Mouse (Mus musculus) limb, embryonic 13.5 days (tissue): ENCODE measurements around the gene Clstn1. TPM values are rescaled to one million over a fixed set of nuclear protein-coding genes. Genes with fewer than 3 reads are reported as not detected.

Source experiments
- ATAC-seq: fragments of 200-750 bp; cut with Nextera tagmentation; 2 replicates; pipeline ENCODE4 v1.8.0; 2017; ENCODE audit warnings: low read depth, moderate number of reproducible peaks, moderate TSS enrichment; ENCODE audit not compliant: low FRiP score
- H3K27ac ChIP-seq: fragments of 300-500 bp; sonication (generic); 2 replicates; pipeline ENCODE4 v1.5.1; 2015; ENCODE audit warnings: inconsistent platforms, mild to moderate bottlenecking, moderate library complexity
- H3K27me3 ChIP-seq: fragments of 300-500 bp; sonication (generic); 2 replicates; pipeline ENCODE4 v1.6.1; 2015; ENCODE audit warnings: mild to moderate bottlenecking, inconsistent platforms
- H3K36me3 ChIP-seq: fragments of 300-500 bp; sonication (generic); 2 replicates; pipeline ENCODE4 v1.6.1; 2015; ENCODE audit warnings: inconsistent platforms, mild to moderate bottlenecking, moderate library complexity
- H3K4me1 ChIP-seq: fragments of 300-500 bp; sonication (generic); 2 replicates; pipeline ENCODE4 v1.6.1; 2015; ENCODE audit warnings: inconsistent platforms
- H3K4me2 ChIP-seq: fragments of 300-500 bp; sonication (generic); replicated peaks from 2 replicates; pipeline ENCODE4 v1.6.1; 2015; ENCODE audit warnings: inconsistent platforms, mild to moderate bottlenecking, moderate library complexity
- H3K4me3 ChIP-seq: fragments of 300-500 bp; sonication (generic); 2 replicates; pipeline ENCODE4 v1.5.1; 2015; ENCODE audit warnings: moderate library complexity, mild to moderate bottlenecking, inconsistent platforms
- H3K9ac ChIP-seq: fragments of 300-500 bp; sonication (generic); 2 replicates; pipeline ENCODE4 v1.6.1; 2015; ENCODE audit warnings: mild to moderate bottlenecking, inconsistent platforms
- H3K9me3 ChIP-seq: fragments of 300-500 bp; sonication (generic); 2 replicates; pipeline ENCODE4 v1.6.1; 2016; ENCODE audit warnings: inconsistent platforms
- WGBS: fragments of 180-500 bp; shearing (Covaris S2); methylation state at CpG from one replicate; pipeline ENCODE4 v1.1.7; 2015; 5-methylcytosine and 5-hydroxymethylcytosine counted together
- microRNA-seq: library from miRNA; unstranded; fragments of <30 nt; microRNA quantifications from one replicate; pipeline ENCODE4, GENCODE M21; 2016
- polyA plus RNA-seq: library from polyadenylated mRNA; unstranded; fragments of >200 nt; fragmentation: Nextera tagmentation; extraction: Ambion mirVana; gene quantifications from 2 replicates; pipeline ENCODE4 v1.2.1, GENCODE M21; 2015

Clstn1 gene
- polyA plus RNA-seq, 1 experiment from 2014 or later: 45.2 TPM

DNA sequence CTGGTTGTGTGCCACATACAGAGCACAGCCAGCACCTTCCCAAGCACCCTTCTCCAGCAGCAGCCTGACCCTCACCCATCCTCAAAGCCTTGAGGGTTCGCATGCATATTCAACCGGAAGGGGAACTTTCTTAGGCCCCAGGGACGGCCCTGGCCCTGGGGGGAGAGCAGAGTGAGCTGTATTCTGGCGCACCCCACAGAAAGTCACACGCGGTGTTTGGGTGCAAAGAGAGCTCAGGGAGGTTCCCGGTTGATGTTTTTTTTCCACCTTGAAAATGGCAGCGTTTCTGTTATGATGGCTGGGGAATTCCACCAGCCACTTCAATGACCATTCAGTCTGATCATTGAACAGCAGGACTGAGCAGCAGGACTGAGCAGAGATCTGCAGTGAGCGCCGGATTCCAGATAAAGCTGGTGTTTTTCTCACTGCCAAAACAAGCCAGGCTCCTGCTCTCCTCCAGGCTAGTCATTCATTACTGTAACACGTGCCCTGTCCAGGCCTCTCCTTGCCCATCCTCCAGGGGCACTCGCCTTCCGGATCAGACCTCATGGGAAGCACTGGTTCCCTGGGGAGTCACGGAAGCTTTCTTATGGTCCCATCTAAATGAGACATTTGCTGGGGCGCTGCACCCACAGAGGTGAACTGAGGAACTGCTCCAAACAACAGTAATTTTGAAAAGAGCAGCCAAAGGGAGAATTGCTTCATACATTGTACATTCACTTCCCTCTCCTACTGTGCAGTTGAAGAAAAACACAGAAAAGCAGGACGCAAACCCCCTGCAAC is 110.1 kb downstream of the Clstn1 start:
- peaks cover 36% of the 10 kb centered on the region for H3K27me3 ChIP-seq
- 0 out of 2 replicates have a peak overlapping the region, but pooled peaks have one; percentile 13 for H3K9ac ChIP-seq
- no peak overlapping the region; the same call in 1 of the 2 replicates for H3K4me2 ChIP-seq

GRCm38 (mm10) chr4:149697506-149698196 is 111.4 kb downstream of the Clstn1 start:
- 23% methylated on average over 15 of the region's 15 CpGs for WGBS
- Histone ChIP-seq H3K36me3 (no peaks in the 10 kb centered on the region), H3K9me3 (no peaks in the 10 kb centered on the region), H3K27ac (no peak overlapping the region), H3K4me3 (peak overlapping the region; percentile 50), H3K9ac (peak overlapping the region; percentile 69), H3K4me2 (peak overlapping the region; percentile 80), H3K4me1 (peaks cover 24% of the 10 kb centered on the region), H3K27me3 (peaks cover 36% of the 10 kb centered on the region)
- ATAC-seq: no peak

More for the DNA sequence above, 110.1 kb downstream of the Clstn1 start:
- Histone ChIP-seq H3K36me3 (no peaks in the 10 kb centered on the region), H3K9me3 (no peaks in the 10 kb centered on the region), H3K4me1 (peaks cover 31% of the 10 kb centered on the region), H3K27ac (no peak overlapping the region), H3K4me3 (no peak overlapping the region)
- no peak for ATAC-seq
- 30% methylated on average over 16 of the region's 16 CpGs for WGBS

GRCm38 (mm10) chr4:149698197-149698821 is 112.0 kb downstream of the Clstn1 start:
- Histone ChIP-seq H3K9me3 (no peaks in the 10 kb centered on the region), H3K9ac (peak overlapping the region; percentile 69), H3K27ac (no peak overlapping the region), H3K4me1 (peaks cover 24% of the 10 kb centered on the region), H3K4me3 (peak overlapping the region; percentile 50), H3K27me3 (peaks cover 36% of the 10 kb centered on the region), H3K36me3 (no peaks in the 10 kb centered on the region), H3K4me2 (peak overlapping the region; percentile 80)
- 1% methylated on average over 35 of the region's 35 CpGs for WGBS
- peak; percentile 73; the same call in 1 of the 2 replicates for ATAC-seq

Small RNA genes within 50 kb of the gene (microRNA-seq; reads per million reads assigned to microRNA genes)
- gene Mir5616 (1.2 reads per million), gene Mir7023 (not detected)

Other genes starting within 250 kb of the Clstn1 start
- gene Ube4b, start 159.7 kb upstream of the Clstn1 start, polyA plus RNA-seq: 47.5 and 53.9 TPM in 2 replicates
- 0.37 and 0.41 TPM in 2 replicates for gene Rbp7, start 131.5 kb upstream of the Clstn1 start, polyA plus RNA-seq
- 0.55 and 0.99 TPM in 2 replicates for gene Tmem274, start 109.1 kb upstream of the Clstn1 start, polyA plus RNA-seq
- 10.5 and 12.4 TPM in 2 replicates for gene Nmnat1, start 101.3 kb upstream of the Clstn1 start, polyA plus RNA-seq
- gene Lzic, start 101.2 kb upstream of the Clstn1 start, polyA plus RNA-seq: 55.8 and 62.5 TPM in 2 replicates
- 80.3 and 83.9 TPM in 2 replicates for gene Ctnnbip1, start 68.2 kb upstream of the Clstn1 start, polyA plus RNA-seq
- 4.7 and 5.0 TPM in 2 replicates for gene Pik3cd, start 116.1 kb downstream of the Clstn1 start, polyA plus RNA-seq
- 34.7 and 36.2 TPM in 2 replicates for gene Tmem201, start 151.6 kb downstream of the Clstn1 start, polyA plus RNA-seq
- gene Slc25a33, start 187.8 kb downstream of the Clstn1 start, polyA plus RNA-seq: 14.4 and 15.5 TPM in 2 replicates